Mouse (Mus musculus): ENCODE measurements around the gene Grrp1. TPM values are rescaled to one million over a fixed set of nuclear protein-coding genes. Genes with fewer than 3 reads are reported as not detected.

Gene Grrp1
- polyA plus RNA-seq, 1 experiment from 2014 or later = 10.1 TPM

DNA sequence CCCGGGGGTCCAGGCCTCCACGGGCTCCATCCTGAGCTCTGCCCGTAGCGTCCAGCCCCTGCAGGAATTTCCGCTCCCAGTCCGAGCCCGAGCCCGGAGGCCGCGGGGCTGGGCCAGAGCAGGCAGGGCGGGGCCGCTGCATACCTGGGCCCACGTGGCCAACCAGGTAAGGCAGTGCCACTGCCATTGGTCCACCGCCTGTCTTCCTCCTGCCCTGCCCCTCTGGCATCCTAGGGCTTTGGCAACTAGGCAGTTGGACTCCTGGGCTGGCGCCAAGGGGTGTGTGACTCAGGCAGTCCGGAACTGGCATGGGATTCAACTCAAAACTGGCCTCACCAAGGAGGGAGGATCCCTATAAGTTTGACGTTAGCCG is 15.6 kb downstream of the Grrp1 start, which contains the start of gene Cnksr1:
Cnksr1 (minus strand) TSS at position 121 of the 373 bp plus-strand sequence.
- Histone ChIP-seq H3K4me1 (ENCODE audit: control insufficient read depth, insufficient read depth, low read length) (no peaks in the 10 kb centered on the region), H3K4me2 (ENCODE audit: low read length) (0 out of 2 replicates have a peak within 1 kb of the TSS, but pooled peaks have one; percentile 8), H3K36me3 (ENCODE audit: control insufficient read depth, insufficient read depth, low read length) (no peaks in the 10 kb centered on the region), H3K9ac (ENCODE audit: low read length) (no peak within 1 kb of the TSS), H3K27ac (ENCODE audit: low read depth, low read length) (no peak within 1 kb of the TSS), H3K9me3 (replicated peaks; ENCODE audit: control insufficient read depth, low read length) (no peaks in the 10 kb centered on the region), H3K4me3 (ENCODE audit: low read depth, low read length) (no peak within 1 kb of the TSS), H3K27me3 (replicated peaks; ENCODE audit: control insufficient read depth, insufficient read depth, low read length) (peaks cover 15% of the 10 kb centered on the region)
- ATAC-seq (no peak), DNase-seq (ENCODE audit: low spot score) (peak; percentile 25)
- WGBS = under 1% methylated on average over 18 of the region's 18 CpGs

DNA sequence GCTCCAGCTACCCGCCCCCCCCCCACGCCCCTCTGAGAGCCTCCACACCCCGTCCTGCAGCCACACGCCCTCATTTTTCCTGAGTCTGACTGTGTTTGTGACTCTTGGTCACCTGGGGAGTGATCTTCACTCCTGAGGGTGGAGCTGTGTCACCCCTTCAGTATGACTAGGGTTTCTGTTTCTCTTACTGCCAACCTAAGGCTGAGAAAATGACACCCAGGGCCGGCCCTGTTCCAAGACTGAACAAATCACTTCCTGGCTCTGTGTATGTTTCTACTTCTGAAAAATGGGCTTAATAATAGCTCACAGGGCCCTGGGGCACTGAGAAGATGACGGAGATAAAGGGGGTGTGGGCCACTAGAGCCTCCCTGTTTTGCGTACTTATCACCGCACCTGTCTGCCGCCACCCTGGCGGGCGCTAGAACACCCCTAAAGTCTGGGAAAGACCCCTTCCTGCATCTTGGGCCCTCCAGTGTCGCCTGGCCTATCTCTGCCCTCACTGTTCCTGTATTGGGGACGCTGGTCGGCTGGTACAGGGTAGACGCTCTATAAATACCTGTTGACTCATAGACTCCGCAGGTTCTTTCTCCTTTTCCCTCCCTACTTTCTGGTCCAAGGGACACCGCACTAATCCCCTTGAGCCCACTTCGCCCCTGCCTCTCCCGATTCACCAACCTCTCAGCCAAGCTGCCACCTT is 16.2 kb downstream of the Grrp1 start:
- no peak for ATAC-seq

GRCm38 (mm10) chr4:134234876-134235275 is 19.0 kb downstream of the Grrp1 start:
- WGBS = 80% methylated on average over 5 of the region's 5 CpGs
- Histone ChIP-seq H3K4me1 (ENCODE audit: control insufficient read depth, insufficient read depth, low read length) (no peaks in the 10 kb centered on the region), H3K36me3 (ENCODE audit: control insufficient read depth, insufficient read depth, low read length) (no peaks in the 10 kb centered on the region), H3K4me3 (ENCODE audit: low read depth, low read length) (no peak overlapping the region), H3K27me3 (replicated peaks; ENCODE audit: control insufficient read depth, insufficient read depth, low read length) (peaks cover 15% of the 10 kb centered on the region), H3K9ac (ENCODE audit: low read length) (no peak overlapping the region), H3K27ac (ENCODE audit: low read depth, low read length) (no peak overlapping the region), H3K4me2 (ENCODE audit: low read length) (no peak overlapping the region), H3K9me3 (replicated peaks; ENCODE audit: control insufficient read depth, low read length) (no peaks in the 10 kb centered on the region)
- no peak for ATAC-seq
- no peak for DNase-seq (ENCODE audit: low spot score)

More for the DNA sequence above, 16.2 kb downstream of the Grrp1 start:
- Histone ChIP-seq H3K27me3 (replicated peaks; ENCODE audit: control insufficient read depth, insufficient read depth, low read length) (peaks cover 15% of the 10 kb centered on the region), H3K9me3 (replicated peaks; ENCODE audit: control insufficient read depth, low read length) (no peaks in the 10 kb centered on the region), H3K4me2 (ENCODE audit: low read length) (0 out of 2 replicates have a peak overlapping the region, but pooled peaks have one; percentile 8), H3K9ac (ENCODE audit: low read length) (no peak overlapping the region), H3K36me3 (ENCODE audit: control insufficient read depth, insufficient read depth, low read length) (no peaks in the 10 kb centered on the region), H3K4me1 (ENCODE audit: control insufficient read depth, insufficient read depth, low read length) (no peaks in the 10 kb centered on the region), H3K27ac (ENCODE audit: low read depth, low read length) (no peak overlapping the region), H3K4me3 (ENCODE audit: low read depth, low read length) (no peak overlapping the region)
- 24% methylated on average over 19 of the region's 19 CpGs for WGBS
- no peak for DNase-seq (ENCODE audit: low spot score)

DNA sequence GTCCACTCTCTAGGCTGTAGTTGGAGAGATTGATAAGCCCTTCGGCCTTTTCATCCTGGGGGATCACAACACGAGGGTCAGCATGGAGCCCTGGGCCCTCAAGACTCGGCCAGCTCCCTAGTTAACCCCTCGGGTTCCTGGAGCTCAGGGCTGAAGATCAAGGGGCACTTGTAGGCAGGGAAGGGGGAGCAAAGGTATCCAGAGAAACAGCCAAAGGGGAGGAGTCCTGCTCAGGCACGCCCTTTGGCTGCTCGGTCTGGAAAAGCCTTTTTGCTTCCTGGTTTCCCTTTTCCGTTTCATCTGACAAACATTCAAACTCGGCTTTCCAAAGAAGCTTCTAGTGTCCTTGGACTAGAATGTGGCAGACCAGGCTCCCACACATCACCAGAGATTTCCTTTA is 23.5 kb downstream of the Grrp1 start:
- Histone ChIP-seq H3K9ac (ENCODE audit: low read length) (no peak overlapping the region), H3K27ac (ENCODE audit: low read depth, low read length) (no peak overlapping the region), H3K4me2 (ENCODE audit: low read length) (no peak overlapping the region), H3K4me3 (ENCODE audit: low read depth, low read length) (no peak overlapping the region), H3K27me3 (replicated peaks; ENCODE audit: control insufficient read depth, insufficient read depth, low read length) (no peaks in the 10 kb centered on the region), H3K4me1 (ENCODE audit: control insufficient read depth, insufficient read depth, low read length) (no peaks in the 10 kb centered on the region), H3K36me3 (ENCODE audit: control insufficient read depth, insufficient read depth, low read length) (no peaks in the 10 kb centered on the region), H3K9me3 (replicated peaks; ENCODE audit: control insufficient read depth, low read length) (no peaks in the 10 kb centered on the region)
- no peak for DNase-seq (ENCODE audit: low spot score)
- whole genome bisulfite sequencing = 43% methylated on average over 8 of the region's 8 CpGs
- ATAC-seq = no peak

DNA sequence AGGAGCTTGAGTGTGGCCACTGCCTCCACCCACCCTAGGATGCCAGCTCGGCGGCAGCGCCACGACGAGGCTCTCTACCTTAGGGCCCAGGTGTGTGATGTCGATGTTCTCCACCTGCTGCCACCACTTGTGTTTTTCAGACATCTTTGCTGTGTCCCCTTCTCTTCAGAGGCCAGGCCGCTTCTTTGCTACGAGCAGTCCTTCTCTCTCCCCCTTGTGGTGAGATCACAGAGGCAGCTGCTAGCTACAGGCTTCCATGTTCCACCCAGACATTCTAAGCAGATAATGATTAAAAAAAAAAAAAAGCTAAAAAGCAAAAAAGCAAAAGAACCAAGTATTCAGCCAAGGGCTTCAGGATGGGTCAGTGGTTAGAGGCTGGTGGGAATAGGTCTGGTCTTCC is 26.7 kb downstream of the Grrp1 start, which contains the start of gene Catsper4:
Catsper4 (minus strand) TSS at position 190 of the 400 bp plus-strand sequence.
- no peaks in the 10 kb centered on the region for H3K36me3 ChIP-seq (ENCODE audit: control insufficient read depth, insufficient read depth, low read length)
- H3K9me3 ChIP-seq (replicated peaks; ENCODE audit: control insufficient read depth, low read length) = no peaks in the 10 kb centered on the region
- ATAC-seq = no peak
- H3K27me3 ChIP-seq (replicated peaks; ENCODE audit: control insufficient read depth, insufficient read depth, low read length) = no peaks in the 10 kb centered on the region
- no peak within 1 kb of the TSS for H3K4me2 ChIP-seq (ENCODE audit: low read length)
- no peak within 1 kb of the TSS for H3K9ac ChIP-seq (ENCODE audit: low read length)
- H3K4me3 ChIP-seq (ENCODE audit: low read depth, low read length) = no peak within 1 kb of the TSS
- DNase-seq (ENCODE audit: low spot score) = peak; percentile 6
- no peak within 1 kb of the TSS for H3K27ac ChIP-seq (ENCODE audit: low read depth, low read length)
- no peaks in the 10 kb centered on the region for H3K4me1 ChIP-seq (ENCODE audit: control insufficient read depth, insufficient read depth, low read length)
- 79% methylated on average over 8 of the region's 8 CpGs for WGBS

GRCm38 (mm10) chr4:134222793-134223600 is 30.9 kb downstream of the Grrp1 start:
- Histone ChIP-seq H3K4me2 (ENCODE audit: low read length) (no peak overlapping the region), H3K9ac (ENCODE audit: low read length) (no peak overlapping the region), H3K36me3 (ENCODE audit: control insufficient read depth, insufficient read depth, low read length) (no peaks in the 10 kb centered on the region), H3K27ac (ENCODE audit: low read depth, low read length) (no peak overlapping the region), H3K9me3 (replicated peaks; ENCODE audit: control insufficient read depth, low read length) (no peaks in the 10 kb centered on the region), H3K4me1 (ENCODE audit: control insufficient read depth, insufficient read depth, low read length) (no peaks in the 10 kb centered on the region), H3K27me3 (replicated peaks; ENCODE audit: control insufficient read depth, insufficient read depth, low read length) (no peaks in the 10 kb centered on the region), H3K4me3 (ENCODE audit: low read depth, low read length) (no peak overlapping the region)
- DNase-seq (ENCODE audit: low spot score) (no peak), ATAC-seq (no peak)
- 67% methylated on average over 11 of the region's 11 CpGs for WGBS

DNA sequence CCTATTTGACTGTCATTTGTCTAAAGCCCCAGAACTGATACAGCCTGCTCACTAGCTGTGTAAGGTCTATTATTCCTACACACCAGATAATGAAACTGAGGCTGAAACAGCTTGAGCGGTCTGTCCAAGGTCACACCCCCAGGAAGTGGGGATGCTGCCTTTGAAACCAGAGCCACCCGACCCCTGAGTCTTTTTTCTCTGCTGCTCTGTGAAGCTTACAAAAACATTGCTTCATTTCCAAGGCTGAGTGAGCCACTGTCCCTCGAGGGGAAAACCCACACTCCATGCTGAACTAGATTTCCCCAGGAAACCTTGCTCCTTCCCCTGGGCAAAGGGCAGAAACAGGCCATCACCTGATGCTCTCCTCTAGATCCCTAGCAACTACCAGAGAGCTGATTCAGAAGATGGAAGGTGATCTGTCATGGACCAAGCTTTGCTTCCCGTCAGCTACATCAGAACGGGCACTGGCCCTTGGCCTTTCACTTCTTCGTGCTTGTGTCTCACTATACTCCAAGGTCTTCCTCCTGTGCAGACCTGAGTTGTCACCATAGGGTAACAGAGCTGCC is 47.3 kb downstream of the Grrp1 start:
- H3K4me3 ChIP-seq (ENCODE audit: low read depth, low read length) = no peak overlapping the region
- H3K4me2 ChIP-seq (ENCODE audit: low read length) = no peak overlapping the region
- DNase-seq (ENCODE audit: low spot score) (no peak), ATAC-seq (no peak)
- H3K27ac ChIP-seq (ENCODE audit: low read depth, low read length) = no peak overlapping the region
- H3K4me1 ChIP-seq (ENCODE audit: control insufficient read depth, insufficient read depth, low read length) = no peaks in the 10 kb centered on the region
- no peak overlapping the region for H3K9ac ChIP-seq (ENCODE audit: low read length)
- H3K9me3 ChIP-seq (replicated peaks; ENCODE audit: control insufficient read depth, low read length) = no peaks in the 10 kb centered on the region
- H3K36me3 ChIP-seq (ENCODE audit: control insufficient read depth, insufficient read depth, low read length) = no peaks in the 10 kb centered on the region
- no peaks in the 10 kb centered on the region for H3K27me3 ChIP-seq (replicated peaks; ENCODE audit: control insufficient read depth, insufficient read depth, low read length)
- 73% methylated on average over 6 of the region's 6 CpGs for WGBS

- Histone ChIP-seq H3K4me2 (ENCODE audit: low read length) (no peak overlapping the region), H3K9me3 (replicated peaks; ENCODE audit: control insufficient read depth, low read length) (no peaks in the 10 kb centered on the region), H3K36me3 (ENCODE audit: control insufficient read depth, insufficient read depth, low read length) (no peaks in the 10 kb centered on the region), H3K9ac (ENCODE audit: low read length) (no peak overlapping the region), H3K27ac (ENCODE audit: low read depth, low read length) (no peak overlapping the region), H3K4me3 (ENCODE audit: low read depth, low read length) (no peak overlapping the region), H3K4me1 (ENCODE audit: control insufficient read depth, insufficient read depth, low read length) (no peaks in the 10 kb centered on the region), H3K27me3 (replicated peaks; ENCODE audit: control insufficient read depth, insufficient read depth, low read length) (no peaks in the 10 kb centered on the region)
- DNase-seq (ENCODE audit: low spot score) (no peak), ATAC-seq (no peak)
- 91% methylated on average over 17 of the region's 17 CpGs for WGBS
These were observed 50.5 kb downstream of the Grrp1 start for GRCm38 (mm10) chr4:134203340-134203896.

All from forebrain, embryonic 14.5 days (tissue).